Mouse (Mus musculus) stomach, embryonic 14.5 days (tissue): ENCODE data around the gene Egfl7. TPM values are rescaled to one million over a fixed set of nuclear protein-coding genes. Genes with fewer than 3 reads are reported as not detected.

Source experiments
- ATAC-seq: fragments of 200-750 bp; cut with Nextera tagmentation; 2 replicates; pipeline ENCODE4 v1.8.0; 2017; ENCODE audit warnings: low read depth, moderate TSS enrichment; ENCODE audit not compliant: insufficient number of reproducible peaks, insufficient read depth, low FRiP score
- H3K27ac ChIP-seq: fragments of 300-500 bp; sonication (generic); 2 replicates; pipeline ENCODE4 v1.5.1; 2014; ENCODE audit warnings: mild to moderate bottlenecking, low read length, moderate library complexity, mixed read lengths
- H3K27me3 ChIP-seq: fragments of 300-500 bp; sonication (generic); 2 replicates; pipeline ENCODE4 v1.6.1; 2014; ENCODE audit warnings: low read length, control low read depth, mixed read lengths; ENCODE audit not compliant: control insufficient read depth, insufficient read depth
- H3K36me3 ChIP-seq: fragments of 300-500 bp; sonication (generic); 2 replicates; pipeline ENCODE4 v1.6.1; 2014; ENCODE audit warnings: mild to moderate bottlenecking, control low read depth, low read length, moderate library complexity, mixed read lengths; ENCODE audit not compliant: control insufficient read depth, insufficient read depth
- H3K4me1 ChIP-seq: fragments of 300-500 bp; sonication (generic); 2 replicates; pipeline ENCODE4 v1.6.1; 2014; ENCODE audit warnings: low read length, control low read depth, mixed read lengths; ENCODE audit not compliant: control insufficient read depth, insufficient read depth
- H3K4me2 ChIP-seq: fragments of 300-500 bp; sonication (generic); replicated peaks from 2 replicates; pipeline ENCODE4 v1.6.1; 2014; ENCODE audit warnings: low read depth, low read length, control low read depth
- H3K4me3 ChIP-seq: fragments of 300-500 bp; sonication (generic); 2 replicates; pipeline ENCODE4 v1.5.1; 2014; ENCODE audit warnings: low read depth, low read length, control low read depth
- H3K9ac ChIP-seq: fragments of 300-500 bp; sonication (generic); replicated peaks from 2 replicates; pipeline ENCODE4 v1.6.1; 2014; ENCODE audit warnings: low read depth, mild to moderate bottlenecking, control low read depth, low read length, moderate library complexity, mixed read lengths
- H3K9me3 ChIP-seq: fragments of 300-500 bp; sonication (generic); 2 replicates; pipeline ENCODE4 v1.6.1; 2016; ENCODE audit warnings: low read depth, low read length, control low read depth; ENCODE audit not compliant: control insufficient read depth
- WGBS: fragments of 180-500 bp; shearing (Covaris S2); extraction: QIAGEN DNeasy Blood & Tissue Kit; methylation state at CpG from one replicate; pipeline ENCODE4 v1.1.7; 2014; 5-methylcytosine and 5-hydroxymethylcytosine counted together
- polyA plus RNA-seq: library from polyadenylated mRNA; unstranded; fragments of >200 nt; fragmentation: Nextera tagmentation; extraction: Ambion mirVana; gene quantifications from 2 replicates; pipeline ENCODE4 v1.2.1, GENCODE M21; 2014

Egfl7 gene
- polyA plus RNA-seq, 1 experiment from 2014 or later, result 113 TPM

DNA sequence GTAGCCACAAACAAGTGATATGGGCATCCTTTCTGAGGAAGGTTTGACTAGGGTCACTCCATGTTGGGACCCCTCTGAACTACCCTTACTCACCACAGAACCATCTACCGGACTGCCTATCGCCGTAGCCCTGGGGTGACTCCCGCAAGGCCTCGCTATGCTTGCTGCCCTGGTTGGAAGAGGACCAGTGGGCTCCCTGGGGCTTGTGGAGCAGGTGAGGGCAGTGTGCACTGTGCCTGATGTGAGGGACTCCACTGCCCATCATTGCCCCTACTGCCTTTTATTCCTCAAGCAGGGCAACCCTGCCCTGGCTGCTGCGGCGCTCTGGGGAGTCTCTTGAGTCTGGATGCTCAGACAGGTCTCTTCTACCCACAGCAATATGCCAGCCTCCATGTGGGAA is 10.5 kb downstream of the Egfl7 start:
- H3K9ac ChIP-seq, result no peak overlapping the region
- peaks cover 8% of the 10 kb centered on the region; the same call in 1 of the 2 replicates for H3K4me1 ChIP-seq
- H3K9me3 ChIP-seq, result no peaks in the 10 kb centered on the region
- H3K4me3 ChIP-seq, result no peak overlapping the region
- no peak for ATAC-seq
- H3K4me2 ChIP-seq, result no peak overlapping the region
- H3K27ac ChIP-seq, result no peak overlapping the region
- H3K36me3 ChIP-seq, result peaks cover 21% of the 10 kb centered on the region; the same call in 1 of the 2 replicates
- 89% methylated on average over 7 of the region's 7 CpGs for WGBS
- H3K27me3 ChIP-seq, result no peaks in the 10 kb centered on the region

DNA sequence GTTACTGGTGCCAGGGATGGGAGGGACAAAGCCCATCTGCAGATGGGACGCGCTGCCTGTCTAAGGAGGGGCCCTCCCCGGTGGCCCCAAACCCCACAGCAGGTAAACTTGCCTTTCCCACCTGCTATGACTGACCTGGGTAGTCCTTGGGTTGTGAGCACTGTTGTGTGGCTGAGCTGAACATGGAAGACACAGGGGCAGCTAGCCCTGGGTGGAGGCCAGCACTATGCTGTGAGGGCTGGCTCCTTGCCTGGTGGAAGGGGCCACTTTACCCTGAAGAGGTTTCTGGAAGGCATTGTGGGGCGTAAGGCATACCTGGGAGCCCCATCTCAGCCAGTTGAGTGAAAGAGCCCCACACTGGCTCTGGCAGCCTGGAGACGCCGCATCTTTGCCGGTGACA is 11.1 kb downstream of the Egfl7 start:
- H3K4me2 ChIP-seq, result no peak overlapping the region
- no peak for ATAC-seq
- H3K27ac ChIP-seq, result no peak overlapping the region
- H3K9me3 ChIP-seq, result no peaks in the 10 kb centered on the region
- H3K4me1 ChIP-seq, result peaks cover 8% of the 10 kb centered on the region; the same call in 1 of the 2 replicates
- 87% methylated on average over 7 of the region's 7 CpGs for WGBS
- no peaks in the 10 kb centered on the region for H3K27me3 ChIP-seq
- H3K36me3 ChIP-seq, result peaks cover 22% of the 10 kb centered on the region; the same call in 1 of the 2 replicates
- no peak overlapping the region for H3K9ac ChIP-seq
- no peak overlapping the region for H3K4me3 ChIP-seq

DNA sequence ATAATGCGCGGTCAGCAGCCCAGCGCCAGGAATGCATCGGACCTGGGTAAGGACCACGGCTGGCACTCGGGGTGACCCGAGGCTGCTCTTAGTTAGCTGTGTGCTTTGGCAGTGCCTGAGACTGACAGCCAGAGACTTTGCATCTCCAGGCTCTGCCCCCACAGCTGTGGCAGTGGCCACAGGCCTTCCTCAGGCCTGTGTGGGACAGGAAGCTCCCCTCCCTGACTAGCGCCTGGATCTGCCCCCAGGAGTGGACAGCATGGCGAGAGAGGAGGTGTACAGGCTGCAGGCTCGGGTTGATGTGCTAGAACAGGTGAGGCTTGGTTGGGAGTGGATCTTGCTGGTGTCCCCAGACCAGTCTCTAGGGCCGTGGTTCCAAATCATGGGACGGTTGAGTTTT is 11.6 kb downstream of the Egfl7 start:
- Histone ChIP-seq H3K4me1 (peaks cover 8% of the 10 kb centered on the region; the same call in 1 of the 2 replicates), H3K27me3 (no peaks in the 10 kb centered on the region), H3K9ac (no peak overlapping the region), H3K27ac (no peak overlapping the region), H3K36me3 (peaks cover 24% of the 10 kb centered on the region; the same call in 1 of the 2 replicates), H3K4me2 (no peak overlapping the region), H3K9me3 (no peaks in the 10 kb centered on the region), H3K4me3 (no peak overlapping the region)
- ATAC-seq, result no peak
- 80% methylated on average over 12 of the region's 12 CpGs for WGBS

DNA sequence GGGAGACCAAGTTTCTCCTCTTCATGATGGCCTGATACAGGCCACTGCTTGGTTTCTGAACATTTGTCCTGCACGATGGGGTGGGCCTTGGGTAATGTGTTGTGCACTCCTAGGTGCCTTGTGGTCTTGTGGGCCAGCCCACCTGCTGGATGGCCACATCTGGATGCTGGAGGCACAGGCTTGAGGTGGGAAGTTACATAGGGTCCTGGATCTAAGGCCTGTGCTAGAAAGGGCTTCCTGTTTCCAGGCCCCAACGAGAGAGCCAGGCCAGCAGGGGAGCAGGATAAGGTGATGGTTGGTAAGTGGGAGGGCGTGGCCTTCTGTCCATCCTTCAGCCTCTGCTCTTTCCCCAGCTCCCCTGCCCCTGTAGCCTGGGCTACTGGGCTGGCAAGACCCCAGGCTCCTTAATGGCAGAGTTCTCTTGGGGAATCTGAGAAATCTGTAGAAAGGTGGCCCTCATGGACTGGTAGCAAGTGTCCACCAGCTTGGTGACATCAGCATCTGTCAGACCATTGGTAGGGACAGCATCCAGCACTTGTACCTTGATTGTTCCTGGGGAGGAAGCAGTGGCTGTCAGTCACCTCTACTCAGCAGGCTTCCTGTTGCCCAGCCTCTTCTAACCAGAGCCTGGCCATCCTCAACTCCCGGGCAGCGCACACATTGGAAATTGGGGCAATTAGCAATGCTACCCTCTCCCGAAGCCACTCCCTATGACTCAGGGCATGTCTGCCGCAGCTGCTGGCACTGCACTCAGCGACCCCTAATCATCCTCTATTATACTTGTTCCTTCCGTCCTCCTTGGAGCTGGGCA is 13.6 kb downstream of the Egfl7 start:
- Histone ChIP-seq H3K27ac (no peak overlapping the region), H3K4me3 (no peak overlapping the region), H3K9me3 (no peaks in the 10 kb centered on the region), H3K27me3 (no peaks in the 10 kb centered on the region), H3K4me1 (peaks cover 2% of the 10 kb centered on the region; the same call in 1 of the 2 replicates), H3K9ac (no peak overlapping the region), H3K36me3 (peaks cover 24% of the 10 kb centered on the region; the same call in 1 of the 2 replicates), H3K4me2 (no peak overlapping the region)
- no peak for ATAC-seq
- WGBS, result 74% methylated on average over 9 of the region's 9 CpGs

DNA sequence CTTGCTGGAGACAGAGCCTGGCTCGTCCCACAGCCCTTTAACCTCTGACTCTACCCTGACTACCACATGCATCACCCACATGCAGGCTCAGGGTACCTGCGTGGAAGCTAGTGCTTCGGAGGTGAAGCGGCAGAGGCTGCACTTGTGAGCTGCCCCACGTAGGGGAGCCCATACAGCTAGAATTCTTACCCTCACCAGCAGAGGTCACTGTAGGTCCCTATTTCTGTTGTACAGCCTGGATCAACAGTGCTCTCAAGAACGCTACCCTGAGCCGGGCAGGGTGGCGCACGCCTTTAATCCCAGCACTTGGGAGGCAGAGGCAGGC is 14.2 kb downstream of the Egfl7 start:
- Histone ChIP-seq H3K9me3 (no peaks in the 10 kb centered on the region), H3K4me1 (no peaks in the 10 kb centered on the region), H3K4me3 (no peak overlapping the region), H3K27me3 (no peaks in the 10 kb centered on the region), H3K4me2 (no peak overlapping the region), H3K9ac (no peak overlapping the region), H3K36me3 (peaks cover 24% of the 10 kb centered on the region; the same call in 1 of the 2 replicates), H3K27ac (no peak overlapping the region)
- WGBS, result 66% methylated on average over 9 of the region's 9 CpGs
- no peak for ATAC-seq

DNA sequence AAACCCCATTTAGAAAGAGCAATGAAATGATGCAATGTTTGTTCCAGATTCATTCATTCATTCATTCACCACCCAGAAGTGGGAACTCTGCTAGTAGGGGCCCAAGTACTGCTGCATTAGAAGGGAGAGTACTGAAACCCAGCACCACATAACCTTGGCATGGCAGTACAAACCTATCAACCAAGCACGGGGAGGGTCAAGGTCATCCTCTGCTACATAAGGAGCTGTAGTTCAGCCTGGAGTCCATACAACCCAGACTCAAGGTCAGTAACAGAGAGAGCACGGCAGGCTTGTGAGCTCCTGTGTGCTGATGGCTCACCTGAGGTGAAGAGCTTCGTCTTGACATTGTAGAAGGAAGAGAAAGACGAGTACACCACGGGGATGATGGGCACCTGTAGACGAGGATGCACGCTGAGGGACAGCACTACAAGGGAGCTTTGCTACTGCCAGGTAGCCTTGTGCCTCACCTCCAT is 14.7 kb downstream of the Egfl7 start:
- H3K4me3 ChIP-seq, result no peak overlapping the region
- 85% methylated on average over 7 of the region's 7 CpGs for WGBS
- no peak overlapping the region for H3K9ac ChIP-seq
- peak; percentile 12; the same call in 1 of the 2 replicates for ATAC-seq
- no peak overlapping the region for H3K4me2 ChIP-seq
- peak overlapping the region; percentile 10; the same call in 1 of the 2 replicates for H3K27ac ChIP-seq
- H3K36me3 ChIP-seq, result peaks cover 24% of the 10 kb centered on the region; the same call in 1 of the 2 replicates
- H3K9me3 ChIP-seq, result no peaks in the 10 kb centered on the region
- H3K27me3 ChIP-seq, result no peaks in the 10 kb centered on the region
- H3K4me1 ChIP-seq, result no peaks in the 10 kb centered on the region

DNA sequence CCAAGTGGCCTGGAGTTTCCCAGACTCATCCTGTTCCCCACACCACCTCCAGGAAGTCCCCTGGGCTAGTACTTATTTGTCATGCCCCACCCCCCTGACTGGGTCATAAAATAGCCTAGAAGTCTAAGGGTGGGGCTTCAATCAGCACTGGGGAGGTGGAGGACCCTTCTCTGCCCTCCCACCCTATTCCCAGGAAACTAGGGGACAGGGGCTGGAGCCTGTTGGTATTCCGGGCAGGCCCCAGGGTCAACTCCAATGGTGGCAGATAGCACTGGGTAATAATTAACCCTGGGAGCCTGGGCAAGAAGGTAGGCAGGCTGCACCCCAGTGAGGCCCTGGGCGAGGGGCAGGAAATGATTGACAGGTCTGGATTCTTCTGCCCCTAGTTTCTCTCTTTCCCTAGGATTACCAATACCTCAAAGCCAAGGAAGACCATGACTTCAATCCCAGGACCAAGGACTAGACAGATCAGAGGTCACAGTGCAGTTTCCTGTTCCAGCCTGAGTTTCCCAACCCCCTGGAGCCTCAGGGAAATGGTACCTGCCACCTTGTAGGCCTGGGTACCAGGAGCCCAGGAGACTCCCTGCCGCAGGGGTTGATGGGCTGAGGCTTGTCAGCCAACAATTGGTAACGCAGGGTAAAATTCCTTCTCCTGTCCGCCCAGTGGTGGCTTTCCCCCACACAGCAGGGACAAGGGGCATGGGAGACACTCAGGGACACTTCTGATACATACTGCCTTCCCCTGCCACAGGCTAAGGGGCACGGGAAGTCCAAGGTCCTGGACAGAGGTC is 15.3 kb downstream of the Egfl7 start:
- no peaks in the 10 kb centered on the region for H3K4me1 ChIP-seq
- no peak overlapping the region for H3K9ac ChIP-seq
- H3K27ac ChIP-seq, result peak overlapping the region; percentile 39; the same call in 1 of the 2 replicates
- whole genome bisulfite sequencing, result 66% methylated on average over 6 of the region's 6 CpGs
- H3K4me3 ChIP-seq, result no peak overlapping the region
- ATAC-seq, result peak; percentile 79
- peaks cover 24% of the 10 kb centered on the region; the same call in 1 of the 2 replicates for H3K36me3 ChIP-seq
- no peaks in the 10 kb centered on the region for H3K27me3 ChIP-seq
- H3K9me3 ChIP-seq, result no peaks in the 10 kb centered on the region
- no peak overlapping the region for H3K4me2 ChIP-seq

DNA sequence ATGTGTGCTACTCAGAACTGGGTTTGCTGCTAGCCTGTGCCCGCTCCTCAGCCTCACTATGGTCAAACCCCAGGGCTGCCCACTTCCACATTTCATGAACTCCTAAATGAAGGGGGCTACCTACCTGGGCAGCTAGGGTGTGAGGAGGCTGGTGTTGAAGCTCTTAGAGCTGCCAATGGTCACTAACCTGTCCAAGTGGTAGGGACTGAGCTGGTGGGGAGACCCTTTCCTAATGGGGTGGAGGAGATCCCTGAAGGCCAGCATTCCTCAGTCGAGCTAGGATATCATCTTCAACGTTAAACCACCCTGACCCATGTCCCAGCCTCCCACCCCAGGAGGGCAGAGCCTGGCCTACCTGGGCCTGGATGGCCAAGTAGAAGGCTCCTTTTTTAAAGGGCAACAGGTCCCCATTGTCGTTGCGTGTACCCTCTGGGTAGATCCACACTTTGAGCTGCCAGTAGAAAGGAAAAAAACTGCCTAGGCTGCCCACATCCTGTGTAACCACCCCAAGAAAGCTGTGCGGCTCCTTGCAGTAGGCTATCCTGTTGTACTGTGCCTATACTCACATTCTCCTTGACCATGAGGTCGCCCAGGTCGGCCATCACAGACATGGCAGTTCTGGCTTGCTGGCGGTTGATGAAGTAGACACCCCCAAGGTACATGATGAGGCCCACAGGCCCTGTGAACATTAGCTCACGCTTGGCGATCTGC is 16.1 kb downstream of the Egfl7 start:
- H3K9me3 ChIP-seq, result no peaks in the 10 kb centered on the region
- no peaks in the 10 kb centered on the region for H3K4me1 ChIP-seq
- H3K9ac ChIP-seq, result no peak overlapping the region
- H3K4me2 ChIP-seq, result no peak overlapping the region
- no peaks in the 10 kb centered on the region for H3K27me3 ChIP-seq
- no peak for ATAC-seq
- peaks cover 24% of the 10 kb centered on the region; the same call in 1 of the 2 replicates for H3K36me3 ChIP-seq
- WGBS, result 76% methylated on average over 11 of the region's 11 CpGs
- H3K27ac ChIP-seq, result peak overlapping the region; percentile 39; the same call in 1 of the 2 replicates
- H3K4me3 ChIP-seq, result no peak overlapping the region
